Mouse (Mus musculus): ENCODE measurements around the gene Rbm19.

GRCm38 (mm10) chr5:120210668-120211067 lies 94.4 kb downstream of the Rbm19 start:
- TF ChIP-seq CTCF (IDR thresholded peaks at IDR 0.05; ENCODE audit: low read depth) (no peak), EP300 (optimal IDR thresholded peaks at IDR 0.05) (no peak)

All from stomach, postnatal 0 days (tissue).